Mouse (Mus musculus) embryonic facial prominence, embryonic 13.5 days (tissue): Measurements from ENCODE around the gene Thsd7b. TPM values are rescaled to one million over a fixed set of nuclear protein-coding genes. Genes with fewer than 3 reads are reported as not detected.

Experiments used
- ATAC-seq: fragments of 200-750 bp; cut with Nextera tagmentation; 2 replicates; pipeline ENCODE4 v1.8.0; 2017; ENCODE audit warnings: low read depth; ENCODE audit not compliant: insufficient number of reproducible peaks, insufficient read depth, low FRiP score, low TSS enrichment
- H3K27ac ChIP-seq: fragments of 300-500 bp; sonication (generic); 2 replicates; pipeline ENCODE4 v1.5.1; 2015; ENCODE audit warnings: moderate library complexity, mild to moderate bottlenecking, inconsistent platforms
- H3K27me3 ChIP-seq: fragments of 300-500 bp; sonication (generic); 2 replicates; pipeline ENCODE4 v1.6.1; 2015; ENCODE audit warnings: mild to moderate bottlenecking, inconsistent platforms
- H3K36me3 ChIP-seq: fragments of 300-500 bp; sonication (generic); 2 replicates; pipeline ENCODE4 v1.6.1; 2015; ENCODE audit warnings: mild to moderate bottlenecking, inconsistent platforms
- H3K4me1 ChIP-seq: fragments of 300-500 bp; sonication (generic); 2 replicates; pipeline ENCODE4 v1.6.1; 2015; ENCODE audit warnings: inconsistent platforms
- H3K4me2 ChIP-seq: fragments of 300-500 bp; sonication (generic); 2 replicates; pipeline ENCODE4 v1.6.1; 2015; ENCODE audit warnings: moderate library complexity, mild to moderate bottlenecking, inconsistent platforms
- H3K4me3 ChIP-seq: fragments of 300-500 bp; sonication (generic); 2 replicates; pipeline ENCODE4 v1.5.1; 2015; ENCODE audit warnings: mild to moderate bottlenecking, inconsistent platforms
- H3K9ac ChIP-seq: fragments of 300-500 bp; sonication (generic); 2 replicates; pipeline ENCODE4 v1.6.1; 2015; ENCODE audit warnings: mild to moderate bottlenecking, inconsistent platforms
- H3K9me3 ChIP-seq: fragments of 300-500 bp; sonication (generic); 2 replicates; pipeline ENCODE4 v1.6.1; 2016; ENCODE audit warnings: inconsistent platforms
- WGBS: fragments of 180-500 bp; shearing (Covaris S2); methylation state at CpG from one replicate; pipeline ENCODE4 v1.1.7; 2015; ENCODE audit warnings: mixed read lengths; 5-methylcytosine and 5-hydroxymethylcytosine counted together
- polyA plus RNA-seq: library from polyadenylated mRNA; unstranded; fragments of >200 nt; fragmentation: Nextera tagmentation; extraction: Ambion mirVana; gene quantifications from 2 replicates; pipeline ENCODE4 v1.2.1, GENCODE M21; 2015

Thsd7b gene
- polyA plus RNA-seq, 1 experiment from 2014 or later, result 3.5 TPM

DNA sequence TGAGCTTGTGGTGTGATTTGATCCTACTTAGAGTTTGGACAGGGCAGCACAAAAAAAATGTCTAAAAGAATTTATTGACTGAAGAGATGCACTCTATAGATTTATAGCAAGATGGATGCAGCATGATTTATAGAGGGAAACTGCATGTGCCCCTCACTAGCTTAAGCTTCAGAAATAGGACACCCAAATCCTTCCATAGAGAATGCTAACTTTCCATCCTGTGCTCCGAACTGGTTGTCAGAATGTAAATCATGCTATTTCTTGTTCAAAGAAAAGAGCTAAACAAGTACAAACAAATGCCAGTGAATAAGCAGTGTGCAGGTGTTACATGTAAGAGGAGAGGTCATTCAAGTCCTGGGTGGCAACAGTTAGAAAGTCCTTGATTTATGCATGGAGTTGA lies 402.8 kb downstream of the Thsd7b start:
- Histone ChIP-seq H3K27me3 (no peaks in the 10 kb centered on the region), H3K4me3 (no peak overlapping the region), H3K27ac (no peak overlapping the region), H3K4me2 (no peak overlapping the region), H3K4me1 (no peaks in the 10 kb centered on the region), H3K9ac (no peak overlapping the region), H3K9me3 (no peaks in the 10 kb centered on the region), H3K36me3 (no peaks in the 10 kb centered on the region)
- WGBS, result 64% methylated on average over 1 of the region's 1 CpGs
- ATAC-seq, result no peak

GRCm38 (mm10) chr1:129678851-129679250 lies 405.7 kb downstream of the Thsd7b start:
- Histone ChIP-seq H3K36me3 (no peaks in the 10 kb centered on the region), H3K4me2 (no peak overlapping the region), H3K27me3 (no peaks in the 10 kb centered on the region), H3K9me3 (no peaks in the 10 kb centered on the region), H3K9ac (no peak overlapping the region), H3K4me3 (no peak overlapping the region), H3K27ac (no peak overlapping the region), H3K4me1 (no peaks in the 10 kb centered on the region)
- WGBS, result 21% methylated on average over 4 of the region's 4 CpGs
- ATAC-seq, result no peak

GRCm38 (mm10) chr1:129705701-129706100 lies 432.6 kb downstream of the Thsd7b start:
- Histone ChIP-seq H3K27me3 (no peaks in the 10 kb centered on the region), H3K9ac (no peak overlapping the region), H3K36me3 (no peaks in the 10 kb centered on the region), H3K4me2 (no peak overlapping the region), H3K4me3 (no peak overlapping the region), H3K9me3 (no peaks in the 10 kb centered on the region), H3K4me1 (no peaks in the 10 kb centered on the region), H3K27ac (no peak overlapping the region)
- ATAC-seq, result no peak
- 79% methylated on average over 1 of the region's 1 CpGs for WGBS

- no peaks in the 10 kb centered on the region for H3K9me3 ChIP-seq
- H3K27me3 ChIP-seq, result no peaks in the 10 kb centered on the region
- no peak overlapping the region for H3K4me3 ChIP-seq
- no peak overlapping the region for H3K27ac ChIP-seq
- H3K9ac ChIP-seq, result no peak overlapping the region
- H3K36me3 ChIP-seq, result no peaks in the 10 kb centered on the region
- H3K4me1 ChIP-seq, result no peaks in the 10 kb centered on the region
- no peak for ATAC-seq
- 90% methylated on average over 3 of the region's 3 CpGs for WGBS
- no peak overlapping the region for H3K4me2 ChIP-seq
These were observed 439.6 kb downstream of the Thsd7b start for GRCm38 (mm10) chr1:129712706-129713105.

GRCm38 (mm10) chr1:129713571-129713970 lies 440.5 kb downstream of the Thsd7b start:
- WGBS, result 62% methylated on average over 3 of the region's 3 CpGs
- Histone ChIP-seq H3K9ac (no peak overlapping the region), H3K27me3 (no peaks in the 10 kb centered on the region), H3K36me3 (no peaks in the 10 kb centered on the region), H3K9me3 (no peaks in the 10 kb centered on the region), H3K4me3 (no peak overlapping the region), H3K27ac (no peak overlapping the region), H3K4me1 (no peaks in the 10 kb centered on the region), H3K4me2 (no peak overlapping the region)
- no peak for ATAC-seq

DNA sequence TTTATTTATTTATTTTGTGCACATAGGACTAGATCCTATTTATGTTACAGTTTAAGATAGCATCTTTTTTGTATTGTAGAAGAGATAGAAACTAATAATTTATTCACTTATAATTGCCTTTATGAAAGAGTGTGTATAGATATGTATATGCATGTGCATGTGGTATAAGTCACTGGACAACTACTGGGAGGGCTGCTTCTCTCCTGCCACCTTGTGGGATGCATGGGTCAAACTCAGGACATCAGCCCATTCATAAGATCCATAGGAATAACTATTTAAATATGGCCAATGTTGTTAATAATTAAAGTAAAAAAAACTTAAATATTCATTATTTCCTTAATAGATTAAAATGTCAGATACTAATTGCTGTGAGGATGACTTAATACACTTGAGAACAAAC lies 446.5 kb downstream of the Thsd7b start:
- no peak overlapping the region for H3K9ac ChIP-seq
- H3K4me1 ChIP-seq, result no peaks in the 10 kb centered on the region
- H3K27ac ChIP-seq, result no peak overlapping the region
- no peak overlapping the region for H3K4me3 ChIP-seq
- H3K36me3 ChIP-seq, result no peaks in the 10 kb centered on the region
- H3K4me2 ChIP-seq, result no peak overlapping the region
- H3K9me3 ChIP-seq, result no peaks in the 10 kb centered on the region
- H3K27me3 ChIP-seq, result no peaks in the 10 kb centered on the region
- ATAC-seq, result no peak

GRCm38 (mm10) chr1:129731991-129732390 lies 458.9 kb downstream of the Thsd7b start:
- H3K4me1 ChIP-seq, result no peaks in the 10 kb centered on the region
- no peaks in the 10 kb centered on the region for H3K9me3 ChIP-seq
- no peak overlapping the region for H3K9ac ChIP-seq
- no peaks in the 10 kb centered on the region for H3K36me3 ChIP-seq
- no peak overlapping the region for H3K4me3 ChIP-seq
- no peak overlapping the region for H3K27ac ChIP-seq
- ATAC-seq, result no peak
- no peak overlapping the region for H3K4me2 ChIP-seq
- no peaks in the 10 kb centered on the region for H3K27me3 ChIP-seq
- WGBS, result 87% methylated on average over 2 of the region's 2 CpGs

DNA sequence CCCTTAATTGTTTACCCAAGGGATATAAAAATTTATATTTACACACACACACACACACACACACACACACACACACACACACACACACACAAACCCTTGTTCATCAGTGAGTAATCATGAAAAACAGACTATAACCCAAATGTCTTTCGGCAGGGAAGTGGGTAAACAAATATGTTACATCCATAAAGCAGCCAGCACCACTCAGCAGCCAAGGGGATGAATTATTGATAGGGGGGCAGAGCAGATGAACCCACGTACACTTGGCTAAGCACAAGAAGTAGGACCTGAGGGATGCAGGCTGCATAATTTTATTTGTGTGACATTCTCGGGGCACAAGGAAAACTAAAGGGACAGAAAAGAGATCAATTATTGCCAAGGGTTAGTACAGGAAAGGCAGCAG lies 474.5 kb downstream of the Thsd7b start:
- no peaks in the 10 kb centered on the region for H3K27me3 ChIP-seq
- no peak for ATAC-seq
- H3K36me3 ChIP-seq, result no peaks in the 10 kb centered on the region
- H3K27ac ChIP-seq, result no peak overlapping the region
- 74% methylated on average over 3 of the region's 3 CpGs for WGBS
- H3K9ac ChIP-seq, result no peak overlapping the region
- H3K4me1 ChIP-seq, result no peaks in the 10 kb centered on the region
- H3K9me3 ChIP-seq, result no peaks in the 10 kb centered on the region
- H3K4me2 ChIP-seq, result no peak overlapping the region
- H3K4me3 ChIP-seq, result no peak overlapping the region

- no peak for ATAC-seq
- Histone ChIP-seq H3K36me3 (no peaks in the 10 kb centered on the region), H3K9ac (no peak overlapping the region), H3K9me3 (no peaks in the 10 kb centered on the region), H3K4me3 (no peak overlapping the region), H3K4me2 (no peak overlapping the region), H3K4me1 (no peaks in the 10 kb centered on the region), H3K27me3 (no peaks in the 10 kb centered on the region), H3K27ac (no peak overlapping the region)
- 47% methylated on average over 1 of the region's 1 CpGs for WGBS
These were observed 483.6 kb downstream of the Thsd7b start for GRCm38 (mm10) chr1:129756548-129757240.

GRCm38 (mm10) chr1:129759003-129759402 lies 485.9 kb downstream of the Thsd7b start:
- H3K27me3 ChIP-seq, result no peaks in the 10 kb centered on the region
- H3K4me1 ChIP-seq, result no peaks in the 10 kb centered on the region
- no peak overlapping the region for H3K4me2 ChIP-seq
- no peak for ATAC-seq
- H3K9me3 ChIP-seq, result no peaks in the 10 kb centered on the region
- H3K4me3 ChIP-seq, result no peak overlapping the region
- no peak overlapping the region for H3K27ac ChIP-seq
- H3K36me3 ChIP-seq, result no peaks in the 10 kb centered on the region
- H3K9ac ChIP-seq, result no peak overlapping the region
- 81% methylated on average over 1 of the region's 1 CpGs for WGBS

DNA sequence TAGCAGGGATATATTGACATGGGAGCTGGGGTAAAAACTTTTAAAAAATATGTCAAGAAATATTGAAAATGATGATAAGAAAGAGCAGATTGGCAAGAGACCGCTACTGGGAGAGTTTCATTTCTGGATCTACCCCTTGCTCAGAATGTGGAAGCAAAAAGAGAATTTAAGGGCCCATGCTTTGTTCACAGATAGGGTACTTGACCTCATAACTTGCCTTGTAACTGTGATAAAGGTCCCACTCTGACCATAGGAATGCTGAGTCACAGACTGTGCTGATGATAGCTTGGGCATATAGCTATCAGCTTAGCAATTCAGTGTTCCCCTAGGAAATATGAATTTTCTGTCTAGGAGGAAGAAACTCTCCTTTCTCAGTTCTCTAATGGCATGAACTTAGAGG lies 488.1 kb downstream of the Thsd7b start:
- no peak overlapping the region for H3K4me3 ChIP-seq
- H3K4me1 ChIP-seq, result no peaks in the 10 kb centered on the region
- no peaks in the 10 kb centered on the region for H3K36me3 ChIP-seq
- no peak for ATAC-seq
- H3K27ac ChIP-seq, result no peak overlapping the region
- H3K4me2 ChIP-seq, result no peak overlapping the region
- 90% methylated on average over 1 of the region's 1 CpGs for WGBS
- H3K27me3 ChIP-seq, result no peaks in the 10 kb centered on the region
- no peaks in the 10 kb centered on the region for H3K9me3 ChIP-seq
- H3K9ac ChIP-seq, result no peak overlapping the region

DNA sequence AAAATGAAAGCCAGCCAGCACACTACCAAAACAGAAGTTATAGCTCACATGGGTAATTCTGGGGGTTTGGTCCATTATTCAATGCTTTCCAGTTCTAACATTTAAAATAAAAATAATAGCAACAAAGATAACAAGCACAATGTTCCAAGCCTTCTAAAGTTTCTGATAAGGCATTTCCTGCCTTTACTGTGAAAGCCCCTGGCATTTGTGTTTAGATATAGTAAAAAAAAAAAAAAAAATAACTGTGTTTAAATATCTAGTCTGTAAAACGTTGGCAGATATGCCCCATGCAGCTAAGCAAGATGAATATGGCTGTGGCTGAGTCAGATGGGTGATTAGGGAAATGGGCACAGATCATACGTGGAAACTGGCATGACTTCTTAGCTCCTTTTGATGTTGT lies 491.6 kb downstream of the Thsd7b start:
- no peak overlapping the region for H3K4me3 ChIP-seq
- no peaks in the 10 kb centered on the region for H3K36me3 ChIP-seq
- no peak overlapping the region for H3K9ac ChIP-seq
- no peak overlapping the region for H3K27ac ChIP-seq
- ATAC-seq, result no peak
- H3K27me3 ChIP-seq, result no peaks in the 10 kb centered on the region
- 54% methylated on average over 2 of the region's 2 CpGs for WGBS
- no peaks in the 10 kb centered on the region for H3K9me3 ChIP-seq
- H3K4me1 ChIP-seq, result no peaks in the 10 kb centered on the region
- no peak overlapping the region for H3K4me2 ChIP-seq
